ENCODE assay signal across 8 mouse cellular contexts in the genomic region with DNA sequence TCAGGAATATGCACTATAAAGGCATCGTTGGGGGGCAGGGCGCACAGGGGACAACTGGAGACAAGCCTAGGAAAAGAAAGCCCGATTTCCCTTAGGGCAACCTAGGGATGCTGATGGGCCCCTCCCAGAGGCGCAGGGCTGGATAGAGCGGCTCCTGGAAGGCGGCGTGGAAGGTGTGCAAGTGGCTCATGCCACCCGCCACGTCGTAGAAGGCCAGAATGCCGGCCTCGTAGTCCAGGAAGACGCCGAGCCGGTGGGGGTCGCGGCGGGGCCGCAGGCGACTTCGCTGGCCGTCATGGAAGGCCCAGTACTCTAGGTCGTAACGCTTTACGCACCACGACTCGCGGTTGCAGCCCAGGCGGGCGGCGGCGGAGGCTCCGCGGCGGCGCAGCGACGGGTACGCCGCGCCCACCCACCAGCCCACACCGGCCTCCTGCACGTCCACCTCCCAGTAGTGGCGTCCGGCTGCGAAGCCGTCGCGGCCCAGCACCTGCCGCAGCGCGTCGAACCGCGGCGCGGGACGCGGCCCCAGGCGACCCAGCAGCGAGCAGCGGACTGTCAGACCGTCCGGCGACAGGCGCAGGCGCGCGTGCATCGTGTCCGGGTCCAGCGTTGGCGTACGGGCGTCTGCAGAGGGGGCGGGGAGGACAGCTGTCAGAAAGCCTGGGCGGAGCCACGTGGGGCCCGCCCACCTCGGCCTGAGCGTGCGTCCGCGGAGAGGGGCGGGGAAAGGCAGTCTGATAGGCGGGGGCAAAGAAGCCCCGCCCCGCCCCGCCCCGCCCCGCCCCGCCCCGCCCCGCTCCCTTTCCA. TPM values are rescaled to one million over a fixed set of nuclear protein-coding genes. Genes with fewer than 3 reads are reported as not detected.
DNase-seq lines count a peak whose midpoint lies in the region; ATAC-seq and TF ChIP-seq lines count a peak whose summit lies in the region.

No protein-coding gene starts in this region.

- TF ChIP-seq POLR2A in cortical plate, adult 2 months (IDR thresholded peaks at IDR 0.05; ENCODE audit: extremely low read depth, insufficient read depth, low read length): peak; percentile 83

- intact Hi-C loops in gastrocnemius, adult 2 months (cut with DNase I): loop anchor here (5.0 kb wide), 1 partner anchor 145 kb away; a partner anchor contains a TSS
- intact Hi-C loops in left cerebral cortex, adult 2 months (cut with DNase I): loop anchor here (5.0 kb wide), 1 partner anchor 530 kb away; no protein-coding TSS in a partner anchor

- WGBS in hindbrain, postnatal 0 days: under 1% methylated on average over 78 of the region's 94 CpGs

- 0 out of 2 replicates have a peak, but pooled peaks cover 1% of the 10 kb centered on the region for H3K4me1 ChIP-seq in cortical plate, adult 2 months (ENCODE audit: control insufficient read depth, insufficient read depth, low read length)
- peaks cover 7% of the 10 kb centered on the region; the same call in 1 of the 2 replicates for H3K4me1 ChIP-seq in hindbrain, postnatal 0 days (ENCODE audit: insufficient read depth, low read length)

- no peaks in the 10 kb centered on the region for H3K9me3 ChIP-seq in hindbrain, postnatal 0 days (ENCODE audit: low read length)

- H3K27ac ChIP-seq in cortical plate, adult 2 months (ENCODE audit: insufficient read depth, low read length): peak overlapping the region; percentile 82
- peak overlapping the region; percentile 94 for H3K27ac ChIP-seq in gastrocnemius, adult 2 months
- H3K27ac ChIP-seq in hindbrain, postnatal 0 days: peak overlapping the region; percentile 83
- peak overlapping the region; percentile 89 for H3K27ac ChIP-seq in left cerebral cortex, adult 2 months

- peak overlapping the region; percentile 86 for H3K4me2 ChIP-seq in hindbrain, postnatal 0 days (ENCODE audit: low read depth, low read length)

- peak; percentile 97 for ATAC-seq in hindbrain, postnatal 0 days
- peak; percentile 99 for ATAC-seq in megakaryocyte, adult 5-6 weeks (ENCODE audit: poor library complexity, severe bottlenecking)

- peaks cover 4% of the 10 kb centered on the region; the same call in 1 of the 2 replicates for H3K36me3 ChIP-seq in hindbrain, postnatal 0 days (ENCODE audit: insufficient read depth, low read length)

- DNase-seq in adipocyte (ENCODE audit: low spot score): peak; percentile 93
- DNase-seq in gastrocnemius, adult 2 months: peak; percentile 99
- DNase-seq in hindbrain, postnatal 0 days (ENCODE audit: low spot score): peak; percentile 97
- DNase-seq in left cerebral cortex, adult 2 months (ENCODE audit: extremely low spot score in 1 of 2, low spot score in 2 of 2): peak; percentile 90 to 95
- peak; percentile 96 for DNase-seq in right cerebral cortex, adult 18-20 months
- DNase-seq in urinary bladder, adult 2 months (ENCODE audit: low spot score): peak; percentile 90

- no peak for TF ChIP-seq CTCF in cortical plate, adult 2 months (IDR thresholded peaks at IDR 0.05; ENCODE audit: extremely low read depth, insufficient read depth, low read length)
- no peak for TF ChIP-seq CTCF in gastrocnemius, adult 2 months (IDR thresholded peaks at IDR 0.05)
- TF ChIP-seq CTCF in hindbrain, postnatal 0 days (IDR thresholded peaks at IDR 0.05; ENCODE audit: low read depth): no peak
- TF ChIP-seq CTCF in left cerebral cortex, adult 2 months (IDR thresholded peaks at IDR 0.05): no peak

- peak overlapping the region; percentile 45 for H3K4me3 ChIP-seq in cortical plate, adult 2 months (ENCODE audit: insufficient read depth, low read length)
- H3K4me3 ChIP-seq in gastrocnemius, adult 2 months: peak overlapping the region; percentile 81
- peak overlapping the region; percentile 57 for H3K4me3 ChIP-seq in hindbrain, postnatal 0 days (ENCODE audit: low read length)
- peak overlapping the region; percentile 70 for H3K4me3 ChIP-seq in left cerebral cortex, adult 2 months

- no peaks in the 10 kb centered on the region for H3K27me3 ChIP-seq in hindbrain, postnatal 0 days (ENCODE audit: insufficient read depth, low read length)

- H3K9ac ChIP-seq in hindbrain, postnatal 0 days (replicated peaks; ENCODE audit: low read length): peak overlapping the region; percentile 75

RNA-seq across cellular contexts. Expression of a gene that starts 18.0 kb away (rescaled TPM):
- polyA plus RNA-seq in cortical plate, adult 2 months (2012; rRNA removed): 18.4 and 18.6 TPM in 2 replicates
- total RNA-seq in gastrocnemius, adult 2 months (2021): 10 to 100 TPM; 15.1 to 20.6 TPM
- 80.2 and 85.9 TPM in 2 replicates for total RNA-seq in hindbrain, postnatal 0 days (2014; rRNA removed)
- polyA plus RNA-seq in hindbrain, postnatal 0 days (2015; fragmentation: Nextera tagmentation; extraction: Ambion mirVana): 57.6 and 60.4 TPM in 2 replicates
- total RNA-seq in left cerebral cortex, adult 2 months (2021): 10 to 100 TPM; 13.9 to 19.8 TPM
- 39.9 and 45.3 TPM in 2 replicates for total RNA-seq in megakaryocyte, adult 5-6 weeks (2015)
- total RNA-seq in megakaryocyte, adult 5-6 weeks (2017): 52.9 and 53.9 TPM in 2 replicates
- 34.6 and 35.1 TPM in 2 replicates for polyA plus RNA-seq in urinary bladder, adult 2 months (2012; rRNA removed)

RNA-seq across cellular contexts. Expression of a gene that starts 28.9 kb away (rescaled TPM):
- 1.0 and 1.2 TPM in 2 replicates for polyA plus RNA-seq in cortical plate, adult 2 months (2012; rRNA removed)
- total RNA-seq in gastrocnemius, adult 2 months (2021): 1 to 10 TPM in 1 of 2 experiments, under 1 TPM in 1; 0.56 to 1.2 TPM
- 1.5 and 3.0 TPM in 2 replicates for total RNA-seq in hindbrain, postnatal 0 days (2014; rRNA removed)
- 1.2 and 1.7 TPM in 2 replicates for polyA plus RNA-seq in hindbrain, postnatal 0 days (2015; fragmentation: Nextera tagmentation; extraction: Ambion mirVana)
- total RNA-seq in left cerebral cortex, adult 2 months (2021): 1 to 10 TPM in 1 of 2 experiments, under 1 TPM in 1; 0.72 to 1.1 TPM
- total RNA-seq in megakaryocyte, adult 5-6 weeks (2015): 9.7 and 13.3 TPM in 2 replicates
- total RNA-seq in megakaryocyte, adult 5-6 weeks (2017): 26.8 and 42.5 TPM in 2 replicates
- 5.0 and 5.7 TPM in 2 replicates for polyA plus RNA-seq in urinary bladder, adult 2 months (2012; rRNA removed)

RNA-seq across cellular contexts. Expression of a gene that starts 56.3 kb away (rescaled TPM):
- polyA plus RNA-seq in cortical plate, adult 2 months (2012; rRNA removed): 37.2 and 38.6 TPM in 2 replicates
- total RNA-seq in gastrocnemius, adult 2 months (2021): 10 to 100 TPM; 62.7 to 65.8 TPM
- 0.40 and 2.3 TPM in 2 replicates for total RNA-seq in hindbrain, postnatal 0 days (2014; rRNA removed)
- polyA plus RNA-seq in hindbrain, postnatal 0 days (2015; fragmentation: Nextera tagmentation; extraction: Ambion mirVana): 68.7 and 78.9 TPM in 2 replicates
- total RNA-seq in left cerebral cortex, adult 2 months (2021): 10 to 100 TPM; 44.9 to 46.4 TPM
- 496 and 542 TPM in 2 replicates for total RNA-seq in megakaryocyte, adult 5-6 weeks (2015)
- total RNA-seq in megakaryocyte, adult 5-6 weeks (2017): 105 and 108 TPM in 2 replicates
- 26.7 and 71.9 TPM in 2 replicates for polyA plus RNA-seq in urinary bladder, adult 2 months (2012; rRNA removed)

Comparison
In these comparisons a context has a peak if more than half of its experiments do, and no peak if none do; other contexts are left out.
1. Peak in every context shown above with its lines: DNase-seq, ATAC-seq, H3K4me3 ChIP-seq and H3K27ac ChIP-seq.
2. RNA of a gene that starts 56.3 kb away (total RNA-seq): 105 to 542 TPM in megakaryocyte, adult 5-6 weeks, 62.7 to 65.8 TPM in gastrocnemius, adult 2 months and 44.9 to 46.4 TPM in left cerebral cortex, adult 2 months; 0.40 to 2.3 TPM in hindbrain, postnatal 0 days; every median in the first group is over 10 times any median in the second.